Mouse (Mus musculus): ENCODE measurements around the gene Lrrc56.

The Lrrc56 gene

DNA sequence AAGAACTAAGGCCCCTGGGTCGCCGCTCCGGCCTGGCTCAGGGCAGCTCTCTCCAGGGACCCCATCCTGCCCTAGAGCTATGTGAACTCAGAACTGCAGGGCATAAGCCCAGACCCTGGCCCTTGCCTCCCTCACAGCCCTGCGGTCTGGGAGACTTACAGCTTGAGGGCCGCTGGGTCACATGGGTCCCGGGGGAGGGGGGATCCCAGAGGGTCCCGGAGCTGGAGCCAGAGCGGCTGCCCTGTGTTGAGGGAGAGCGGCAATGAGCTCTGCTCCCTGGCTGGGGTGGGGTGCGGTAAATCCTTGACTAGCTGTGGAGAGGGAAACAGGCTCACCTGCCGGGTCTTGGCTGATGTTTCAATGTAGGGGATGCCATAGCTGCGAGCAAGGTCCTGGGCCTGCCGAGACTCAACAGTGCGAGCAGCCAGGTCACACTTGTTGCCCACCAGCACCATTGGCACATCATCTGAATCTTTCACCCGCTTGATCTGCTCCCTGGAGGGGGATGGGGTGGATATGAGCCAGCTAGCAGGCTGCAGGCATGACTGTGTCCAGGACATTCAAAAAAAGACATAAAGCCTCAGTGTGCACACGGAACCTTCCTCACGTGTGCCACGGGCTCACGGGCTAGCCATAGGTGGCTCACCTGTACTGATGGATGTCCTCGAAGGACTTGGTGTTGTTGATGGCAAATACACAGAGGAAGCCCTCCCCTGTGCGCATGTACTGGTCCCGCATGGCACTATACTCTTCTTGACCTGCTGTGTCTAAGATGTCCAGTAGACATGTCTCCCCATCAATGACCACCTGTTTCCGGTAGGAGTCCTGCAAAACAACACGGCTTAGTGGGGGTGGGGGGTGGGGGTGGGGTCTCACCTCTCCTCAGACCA, 1.9 kb upstream of the Lrrc56 start:
- DNase-seq (ENCODE audit: low spot score in 2 of 2) = no peak

- no peak for DNase-seq (ENCODE audit: low spot score in 2 of 2)
These were observed 1.1 kb upstream of the Lrrc56 start for GRCm38 (mm10) chr7:141192776-141193347.

GRCm38 (mm10) chr7:141193348-141193856, 555 bp upstream of the Lrrc56 start:
- peak; percentile 84 to 86 for DNase-seq (ENCODE audit: low spot score in 2 of 2)

- no peak for DNase-seq (ENCODE audit: low spot score in 2 of 2)
These were observed 452 bp downstream of the Lrrc56 start for GRCm38 (mm10) chr7:141194409-141194808.

DNA sequence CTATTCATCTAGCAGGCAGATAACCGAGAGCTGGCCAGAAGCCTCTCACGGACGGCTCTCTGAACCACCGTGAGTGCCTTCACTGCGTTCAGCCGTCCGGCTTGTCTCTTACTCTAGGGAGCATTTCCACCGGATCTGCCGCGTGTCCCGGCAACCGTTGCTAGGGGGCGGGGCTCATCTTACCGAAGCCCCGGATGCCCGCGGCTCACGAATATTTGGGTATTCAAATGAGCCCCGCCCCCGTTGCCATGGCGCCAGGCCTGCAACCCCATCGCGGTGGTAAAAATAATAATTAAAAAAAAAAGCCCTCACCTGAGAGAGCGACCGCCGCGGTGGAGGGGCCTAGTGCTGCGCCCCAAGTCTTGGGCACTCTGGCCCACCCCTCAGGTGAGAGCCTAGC, 873 bp downstream of the Lrrc56 start:
- peak; percentile 78 to 93 for DNase-seq (ENCODE audit: low spot score in 2 of 2)

GRCm38 (mm10) chr7:141195754-141196153, 1.8 kb downstream of the Lrrc56 start:
- no peak for DNase-seq (ENCODE audit: low spot score in 2 of 2)

- DNase-seq (ENCODE audit: low spot score in 2 of 2) = no peak
These were observed 2.8 kb downstream of the Lrrc56 start for GRCm38 (mm10) chr7:141196619-141197282.

DNA sequence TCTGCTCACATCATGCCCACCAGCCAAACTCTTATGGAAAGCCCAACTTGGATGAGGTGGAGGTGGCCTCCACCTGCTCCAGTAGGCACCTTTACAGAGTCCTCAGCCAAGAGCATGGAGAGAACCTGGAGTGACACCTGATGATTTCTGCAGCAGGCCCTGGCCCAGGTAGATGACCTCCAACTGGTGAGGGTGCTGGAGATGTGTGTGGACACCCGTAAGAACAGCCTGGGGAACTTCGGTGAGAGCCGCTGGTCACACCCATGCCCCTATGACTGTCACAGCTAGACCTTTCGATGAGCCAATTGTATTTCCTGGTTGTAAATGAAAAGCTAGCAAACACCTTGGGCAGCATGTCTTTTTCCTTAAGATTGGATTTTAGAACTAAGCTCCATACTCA, 4.2 kb downstream of the Lrrc56 start:
- DNase-seq (ENCODE audit: low spot score in 2 of 2) = no peak

DNA sequence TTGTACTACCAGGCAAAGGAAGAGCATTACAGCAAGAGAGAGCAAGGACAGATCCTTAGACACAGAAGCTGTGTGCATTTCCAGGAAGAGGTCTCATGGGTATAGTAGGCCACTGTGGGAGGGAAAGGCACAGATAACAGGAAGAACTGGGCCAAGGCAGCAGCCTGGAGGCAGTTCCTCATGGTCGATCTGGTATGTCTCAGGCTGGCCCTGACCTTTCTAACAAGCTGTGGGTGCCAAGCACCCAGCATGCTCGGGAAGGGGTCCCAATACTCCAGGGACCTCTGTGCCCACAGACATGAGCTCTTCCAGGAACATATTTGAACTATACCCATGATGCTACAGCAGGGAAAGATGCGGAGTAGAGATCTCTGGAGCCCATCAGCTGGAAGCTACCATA, 10.6 kb downstream of the Lrrc56 start:
- DNase-seq (ENCODE audit: low spot score in 2 of 2) = no peak

DNA sequence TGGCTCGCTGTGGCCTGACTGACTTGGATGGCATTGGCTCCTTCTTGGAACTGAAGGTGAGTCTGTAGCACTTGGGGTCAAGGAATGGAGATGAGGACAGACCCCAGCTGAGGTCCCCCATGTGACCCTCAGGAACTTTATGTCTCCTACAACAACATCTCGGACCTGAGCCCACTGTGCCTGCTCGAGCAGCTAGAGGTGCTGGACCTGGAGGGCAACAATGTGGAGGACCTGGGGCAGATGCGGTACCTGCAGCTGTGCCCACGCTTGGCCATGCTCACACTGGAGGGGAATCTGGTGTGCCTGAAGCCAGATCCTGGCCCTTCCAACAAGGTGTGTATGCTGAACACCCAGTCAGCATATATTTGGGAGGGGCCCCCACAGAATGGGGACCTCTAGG, 11.5 kb downstream of the Lrrc56 start:
- DNase-seq (ENCODE audit: low spot score in 2 of 2) = no peak

DNA sequence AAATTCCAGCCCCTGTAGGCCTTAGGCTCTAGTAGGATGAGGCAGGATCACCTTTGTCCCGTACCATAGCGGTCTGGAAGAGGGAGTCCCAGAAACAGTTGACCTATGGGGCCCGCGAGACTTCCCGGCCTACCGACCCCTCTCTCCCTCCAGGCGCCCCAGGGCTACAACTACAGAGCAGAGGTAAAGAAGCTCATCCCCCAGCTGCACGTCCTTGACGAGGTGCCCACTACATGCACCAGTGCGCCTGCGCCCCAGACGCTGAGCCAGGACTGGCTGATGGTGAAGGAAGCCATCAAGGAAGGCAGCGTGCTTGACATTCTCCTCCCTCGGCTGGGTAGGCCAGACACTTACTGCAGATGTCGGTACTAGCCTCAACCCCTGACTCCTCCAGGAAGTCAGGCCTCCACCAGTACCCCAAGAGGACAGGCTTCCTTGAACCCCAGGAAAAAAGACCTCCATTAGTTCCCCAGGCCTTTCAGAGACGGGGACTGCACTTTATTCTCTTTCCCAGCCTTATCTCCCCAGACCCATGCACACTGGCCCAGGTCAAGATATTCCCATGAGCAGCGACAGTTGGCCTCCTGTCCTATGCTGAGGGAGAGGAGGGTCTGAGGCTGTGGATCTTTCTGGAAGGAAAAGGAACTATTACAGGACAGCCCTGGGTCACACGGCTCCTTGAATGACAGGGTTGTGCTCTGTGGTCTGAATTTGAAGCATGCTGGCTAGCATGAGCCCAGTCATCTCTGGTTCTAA, 12.4 kb downstream of the Lrrc56 start:
- DNase-seq (ENCODE audit: low spot score in 2 of 2) = no peak

DNA sequence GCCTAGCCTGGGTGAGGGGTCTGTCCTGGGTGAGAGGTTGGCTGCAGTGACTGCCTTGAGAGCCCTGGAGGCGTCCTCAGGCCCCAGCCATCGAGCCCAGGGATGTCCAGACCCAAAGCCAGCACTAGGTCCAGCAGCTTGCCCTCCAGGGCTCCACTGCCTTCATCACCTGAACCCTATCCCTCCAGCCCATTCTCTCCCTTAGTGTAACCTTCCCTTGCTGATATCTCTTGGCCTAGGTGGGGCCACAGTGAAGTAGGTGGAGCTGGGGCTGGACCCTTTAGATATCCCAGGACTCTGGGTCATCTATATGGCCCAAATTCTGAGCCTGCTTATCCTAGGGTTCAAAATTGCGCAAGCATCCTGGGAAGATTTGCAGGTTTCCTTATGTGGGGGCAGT, 15.6 kb downstream of the Lrrc56 start:
- no peak for DNase-seq (ENCODE audit: low spot score in 2 of 2)

GRCm38 (mm10) chr7:141210137-141210536, 16.2 kb downstream of the Lrrc56 start:
- DNase-seq (ENCODE audit: low spot score in 2 of 2) = no peak

DNA sequence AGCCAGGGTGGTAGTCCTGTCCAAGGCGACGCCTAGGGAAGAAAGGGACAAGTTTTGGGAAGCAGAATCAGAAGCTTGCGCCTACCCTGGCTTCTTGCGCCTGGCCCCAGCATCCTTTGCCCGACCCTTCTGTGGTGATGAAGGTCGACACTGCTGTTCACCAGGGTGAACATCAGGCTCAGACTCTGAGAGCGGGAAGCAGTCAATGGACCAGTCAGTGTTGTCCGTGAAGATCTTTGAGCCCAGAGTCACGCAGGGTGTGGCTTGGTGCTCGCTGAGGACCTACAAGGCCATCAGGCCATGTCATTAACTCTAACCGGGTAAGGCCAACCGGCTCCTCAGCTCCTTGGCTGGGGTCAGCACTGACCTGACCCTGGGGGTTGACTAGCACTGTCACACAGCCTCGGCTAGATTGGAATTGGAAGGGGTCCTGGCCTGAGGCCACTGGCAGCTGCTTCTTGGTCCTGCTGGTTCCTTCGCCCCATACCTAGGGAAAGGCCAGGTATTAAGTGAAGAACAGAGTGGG, 16.7 kb downstream of the Lrrc56 start:
- DNase-seq (ENCODE audit: low spot score in 2 of 2) = no peak

DNA sequence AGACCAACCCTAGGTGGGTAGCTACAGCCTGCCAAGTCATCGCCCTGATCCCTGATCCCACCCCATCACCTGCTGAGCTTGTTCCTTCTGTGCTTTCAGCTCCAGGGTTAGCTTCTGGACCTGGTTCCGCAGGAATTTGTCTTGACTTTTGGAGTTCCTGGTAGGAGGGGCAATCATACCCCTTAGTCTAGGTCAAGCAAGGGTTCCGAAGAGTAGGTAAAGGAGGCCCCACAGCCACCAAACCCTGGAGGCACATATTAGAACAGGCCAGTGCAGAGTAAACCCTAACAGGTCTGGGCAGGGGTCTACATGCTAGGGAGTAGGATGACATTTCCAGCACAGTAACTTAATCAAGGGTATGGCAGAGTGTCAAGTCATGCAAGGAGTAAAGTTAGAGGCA, 19.2 kb downstream of the Lrrc56 start:
- no peak for DNase-seq (ENCODE audit: low spot score in 2 of 2)

GRCm38 (mm10) chr7:141213605-141214235, 19.8 kb downstream of the Lrrc56 start, which contains the start of gene Lmntd2:
Lmntd2 (minus strand) TSS chr7:141214080.
- DNase-seq (ENCODE audit: low spot score in 2 of 2) = no peak

DNA sequence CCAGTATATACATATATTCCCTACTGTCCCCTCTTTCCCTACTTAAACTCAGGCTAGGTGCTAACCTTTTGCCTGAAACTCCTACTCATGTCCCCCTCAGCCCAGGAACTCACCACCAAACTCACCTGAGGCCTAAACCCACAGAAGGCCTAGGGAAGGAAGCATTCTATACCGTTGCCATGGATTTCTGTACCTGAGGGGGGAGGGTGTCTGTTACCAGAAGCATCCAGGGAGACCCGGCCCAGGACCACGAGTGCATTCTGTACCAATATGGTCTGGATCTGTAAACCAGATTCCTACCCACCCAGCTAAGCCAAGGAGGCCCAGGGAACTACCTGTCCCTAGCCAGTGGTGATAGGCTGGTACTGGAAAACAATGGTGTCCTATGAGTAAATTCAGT, 20.4 kb downstream of the Lrrc56 start:
- DNase-seq (ENCODE audit: low spot score in 2 of 2) = no peak

- peak; percentile 92 to 94 for DNase-seq (ENCODE audit: low spot score in 2 of 2)
These were observed 21.3 kb downstream of the Lrrc56 start, which contains the start of gene Rassf7 for GRCm38 (mm10) chr7:141215101-141215879. Rassf7 (plus strand) TSS chr7:141215860.

DNA sequence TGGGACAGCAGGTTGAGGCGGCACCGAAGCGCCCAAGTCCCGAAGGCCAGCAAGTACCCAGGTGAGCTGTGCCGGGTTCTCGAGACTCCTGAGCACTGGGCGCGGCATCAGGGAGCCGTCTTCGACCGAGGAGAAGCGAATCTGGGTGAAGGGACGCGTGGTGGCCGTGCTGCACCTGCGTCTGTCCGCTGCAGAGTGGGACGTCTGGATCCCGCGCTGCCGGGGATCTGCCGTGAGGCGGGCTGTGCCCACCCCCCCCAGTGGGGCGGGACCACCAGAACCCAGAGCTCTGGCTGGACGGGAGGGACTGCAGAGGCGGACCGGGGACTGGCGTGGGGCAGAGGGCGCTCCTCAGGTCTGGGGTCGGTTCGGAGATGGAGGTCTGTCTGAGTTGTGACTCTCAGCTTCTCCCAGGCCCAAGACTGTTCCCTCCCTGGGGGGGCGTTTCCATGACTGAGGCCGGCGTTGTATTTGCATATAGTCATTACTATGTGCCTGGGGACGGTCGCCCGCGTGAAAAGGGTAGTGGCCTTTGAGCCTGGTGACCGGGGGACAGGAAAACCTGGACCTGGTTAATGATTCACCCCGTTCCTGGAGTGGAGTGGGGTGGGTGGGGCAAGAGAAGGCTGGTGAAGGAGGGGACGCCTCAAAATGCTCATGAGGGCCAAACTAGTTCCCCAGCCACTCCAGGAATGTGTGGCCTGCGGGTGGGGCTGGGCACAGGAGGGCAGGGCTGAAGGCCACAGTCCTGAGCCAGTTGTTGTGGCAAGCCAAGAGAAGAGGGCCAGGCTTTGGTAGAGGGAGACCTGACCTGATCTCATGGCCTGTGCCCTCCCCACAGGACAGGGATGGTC, 22.1 kb downstream of the Lrrc56 start:
- DNase-seq (ENCODE audit: low spot score in 2 of 2) = peak; percentile 76 to 86
